In the genomic region with DNA sequence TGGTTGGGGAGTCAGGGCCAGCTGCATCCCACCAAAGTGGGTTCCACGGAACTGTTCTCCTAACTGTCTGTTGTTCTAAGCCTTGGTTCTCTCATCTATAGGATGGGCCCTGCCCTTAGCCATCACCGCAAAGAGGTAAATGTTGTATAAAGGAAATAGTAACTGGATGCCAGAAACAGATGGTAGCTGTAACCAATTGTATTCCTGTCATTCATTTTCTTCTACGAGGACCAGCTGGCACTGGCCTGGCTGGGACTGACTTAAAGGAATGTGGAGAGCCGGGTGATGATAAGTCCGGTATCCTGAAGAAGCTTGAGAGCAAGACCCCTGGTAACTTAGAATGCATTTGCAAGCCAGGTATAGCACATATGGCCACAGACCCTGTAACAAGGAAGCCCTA, we compare ENCODE assay signal across 14 mouse cellular contexts.
DNase-seq lines count a peak whose midpoint lies in the region; ATAC-seq and TF ChIP-seq lines count a peak whose summit lies in the region.
"Had no signal": no experiment of that assay in that cellular context is flagged by ENCODE, and none has a peak within 500 bp of the region (broad histone marks: within the 10 kb centered on the region; RNA-seq: fewer than 3 reads in every experiment).

No protein-coding gene starts in this region.

- peaks cover 10% of the 10 kb centered on the region; the same call in 1 of the 2 replicates for H3K27me3 ChIP-seq in midbrain, embryonic 12.5 days
- H3K27me3 ChIP-seq in midbrain, postnatal 0 days (ENCODE audit: insufficient read depth, low read length), result no peaks in the 10 kb centered on the region
- H3K27me3 ChIP-seq in embryonic facial prominence, embryonic 10.5 days (replicated peaks; ENCODE audit: low read depth, poor library complexity, severe bottlenecking), result no peaks in the 10 kb centered on the region
- no peaks in the 10 kb centered on the region for H3K27me3 ChIP-seq in limb, embryonic 10.5 days (ENCODE audit: low read depth, poor library complexity, severe bottlenecking)
- H3K27me3 ChIP-seq: liver, embryonic 12.5 days; Patski had no signal

- no peaks in the 10 kb centered on the region for H3K36me3 ChIP-seq in midbrain, embryonic 12.5 days
- H3K36me3 ChIP-seq in midbrain, postnatal 0 days (ENCODE audit: insufficient read depth, low read length), result no peaks in the 10 kb centered on the region
- H3K36me3 ChIP-seq in embryonic facial prominence, embryonic 10.5 days (replicated peaks), result no peaks in the 10 kb centered on the region
- H3K36me3 ChIP-seq in limb, embryonic 10.5 days, result no peaks in the 10 kb centered on the region
- H3K36me3 ChIP-seq: heart, embryonic 10.5 days; liver, embryonic 12.5 days had no signal

- no peak for TF ChIP-seq CTCF in midbrain, postnatal 0 days (IDR thresholded peaks at IDR 0.05)

- no peak overlapping the region for H3K4me3 ChIP-seq in midbrain, embryonic 12.5 days
- H3K4me3 ChIP-seq in midbrain, postnatal 0 days (ENCODE audit: low read depth, low read length), result no peak overlapping the region
- no peak overlapping the region for H3K4me3 ChIP-seq in embryonic facial prominence, embryonic 10.5 days
- H3K4me3 ChIP-seq in limb, embryonic 10.5 days, result no peak overlapping the region
- H3K4me3 ChIP-seq: heart, embryonic 10.5 days; liver, embryonic 12.5 days had no signal

- no peak overlapping the region for H3K9ac ChIP-seq in midbrain, embryonic 12.5 days (replicated peaks)
- no peak overlapping the region for H3K9ac ChIP-seq in midbrain, postnatal 0 days (replicated peaks; ENCODE audit: low read length, poor library complexity, severe bottlenecking)
- H3K9ac ChIP-seq: liver, embryonic 12.5 days had no signal

- H3K27ac ChIP-seq in midbrain, embryonic 12.5 days (replicated peaks), result peak overlapping the region; percentile 15; the same call in 1 of the 2 replicates
- no peak overlapping the region for H3K27ac ChIP-seq in midbrain, postnatal 0 days (ENCODE audit: low read depth, low read length)
- H3K27ac ChIP-seq in embryonic facial prominence, embryonic 10.5 days (replicated peaks), result 0 out of 2 replicates have a peak overlapping the region, but pooled peaks have one; percentile 31
- 0 out of 2 replicates have a peak overlapping the region, but pooled peaks have one; percentile 46 for H3K27ac ChIP-seq in limb, embryonic 10.5 days
- H3K27ac ChIP-seq: heart, embryonic 10.5 days; liver, embryonic 12.5 days had no signal

- WGBS in midbrain, embryonic 12.5 days, result 72% methylated on average over 5 of the region's 5 CpGs
- WGBS in midbrain, postnatal 0 days, result 67% methylated on average over 5 of the region's 5 CpGs
- 55% methylated on average over 5 of the region's 5 CpGs for WGBS in embryonic facial prominence, embryonic 10.5 days
- WGBS in limb, embryonic 10.5 days, result 63% methylated on average over 5 of the region's 5 CpGs

- H3K9me3 ChIP-seq in midbrain, embryonic 12.5 days, result no peaks in the 10 kb centered on the region
- no peaks in the 10 kb centered on the region for H3K9me3 ChIP-seq in midbrain, postnatal 0 days (ENCODE audit: low read length)
- no peaks in the 10 kb centered on the region for H3K9me3 ChIP-seq in embryonic facial prominence, embryonic 10.5 days
- H3K9me3 ChIP-seq in limb, embryonic 10.5 days (replicated peaks), result no peaks in the 10 kb centered on the region
- H3K9me3 ChIP-seq: heart, embryonic 10.5 days; liver, embryonic 12.5 days had no signal

- H3K4me2 ChIP-seq in midbrain, embryonic 12.5 days (replicated peaks), result no peak overlapping the region
- H3K4me2 ChIP-seq in midbrain, postnatal 0 days (ENCODE audit: low read depth, low read length, poor library complexity, severe bottlenecking), result no peak overlapping the region
- H3K4me2 ChIP-seq: liver, embryonic 12.5 days had no signal

- H3K4me1 ChIP-seq in midbrain, embryonic 12.5 days, result peaks cover 19% of the 10 kb centered on the region
- no peaks in the 10 kb centered on the region for H3K4me1 ChIP-seq in midbrain, postnatal 0 days (ENCODE audit: insufficient read depth, low read length)
- H3K4me1 ChIP-seq in embryonic facial prominence, embryonic 10.5 days, result peaks cover 14% of the 10 kb centered on the region
- peaks cover 16% of the 10 kb centered on the region for H3K4me1 ChIP-seq in limb, embryonic 10.5 days
- H3K4me1 ChIP-seq: liver, embryonic 12.5 days had no signal

- ATAC-seq in midbrain, embryonic 12.5 days (ENCODE audit: low FRiP score, low read depth), result no peak
- no peak for ATAC-seq in midbrain, postnatal 0 days (ENCODE audit: low FRiP score)
- ATAC-seq: liver, embryonic 12.5 days; lung, postnatal 0 days; Patski had no signal

- DNase-seq in cerebellum, adult 9-10 months, result peak; percentile 45
- DNase-seq in cerebellum, postnatal 36 days, result no peak
- DNase-seq in midbrain, postnatal 0 days (ENCODE audit: low spot score), result no peak
- no peak for DNase-seq in embryonic facial prominence, embryonic 10.5 days (ENCODE audit: low spot score)
- DNase-seq in limb, embryonic 10.5 days (ENCODE audit: low spot score), result no peak
- no peak for DNase-seq in Muller cell, postnatal 12 days (ENCODE audit: inconsistent ontology term)
- DNase-seq in retina, postnatal 1 day, result no peak
- DNase-seq: gastrocnemius, postnatal 36 days; kidney, adult 18-20 months had no signal
